Mouse (Mus musculus): ENCODE measurements at regions not wholly inside any gene's neighbourhood (a gene's known extent, or its start where the extent isn't known, plus 50 kb on each side); places are given as distances from the start of the nearest gene placed in this dataset.

- DNase-seq, result peak; percentile 31
Measured at GRCm38 (mm10) chr2:50373626-50374025, 77.0 kb upstream of the Mmadhc start.

- no peak for DNase-seq
Measured at GRCm38 (mm10) chr2:50373006-50373405, 76.4 kb upstream of the Mmadhc start.

- no peak for DNase-seq
Measured at GRCm38 (mm10) chr2:50368831-50369230, 72.2 kb upstream of the Mmadhc start.

- DNase-seq, result peak; percentile 34
Measured at GRCm38 (mm10) chr2:50368351-50368750, 71.8 kb upstream of the Mmadhc start.

- DNase-seq, result no peak
Measured at GRCm38 (mm10) chr2:50365221-50365620, 68.6 kb upstream of the Mmadhc start.

GRCm38 (mm10) chr2:50356089-50356488 lies 59.5 kb upstream of the Mmadhc start:
- no peak for DNase-seq

- peak; percentile 36 for DNase-seq
Measured at GRCm38 (mm10) chr2:50347486-50348265, 51.1 kb upstream of the Mmadhc start.

Data from kidney, postnatal 14 days (tissue).